Mouse (Mus musculus) T-cell, adult 2 months (primary cell): Measurements from ENCODE around the gene Ifitm7.
"Not testable (repeated sequence)": the region's sequence is repeated elsewhere in the genome, so short reads cannot be mapped to it uniquely, and the experiment has no call there.

Source experiments
- DNase-seq: peaks from one replicate; pipeline ENCODE4 v3.0.0; 2022; ENCODE audit warnings: low spot score

The Ifitm7 gene

DNA sequence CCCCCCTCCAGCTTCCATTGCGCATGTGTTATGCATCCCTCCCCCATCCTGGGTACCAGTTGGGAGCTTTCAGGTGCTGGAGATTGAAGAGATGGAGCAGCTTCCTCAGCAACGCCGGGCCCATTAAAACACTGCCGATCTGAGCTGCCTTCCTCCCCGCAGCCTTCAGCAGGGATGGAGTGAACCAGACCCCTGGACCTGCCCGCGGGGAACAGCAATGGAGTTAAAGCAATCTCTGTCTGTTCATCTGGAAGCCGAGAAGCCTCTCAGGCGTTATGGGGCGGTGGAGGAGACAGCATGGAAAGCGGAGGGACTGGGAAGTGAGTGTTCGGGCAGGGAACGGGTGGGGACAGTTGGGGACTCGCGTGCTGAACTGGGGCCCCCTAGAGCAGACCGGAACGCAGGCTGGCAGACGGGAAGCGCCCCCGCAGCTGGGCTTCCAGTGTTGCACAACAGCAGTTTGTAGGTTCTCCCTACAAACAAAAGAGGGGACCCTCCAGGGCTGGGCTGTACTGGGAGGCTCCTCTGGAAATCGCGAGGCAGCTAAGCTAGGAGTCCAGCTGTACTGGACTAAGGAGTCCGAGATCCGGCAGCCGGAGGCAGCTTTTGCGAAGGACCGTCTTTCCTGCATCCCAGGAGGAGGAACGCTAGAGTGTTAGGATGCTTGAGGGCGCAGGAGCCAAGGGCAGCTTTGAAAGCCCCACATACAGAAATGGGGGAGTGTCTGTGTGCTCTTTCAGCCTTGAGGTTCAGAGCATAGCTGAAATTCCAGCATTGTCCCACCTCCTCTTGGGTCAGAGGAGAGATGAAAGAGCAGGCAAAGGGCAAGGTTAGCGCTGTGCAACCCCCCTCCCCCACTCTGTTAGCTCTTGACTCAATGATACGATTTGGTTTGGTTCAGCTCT, at the start of gene Ifitm7, which contains the start of gene 2900011O08Rik:
TSS of gene Ifitm7 (minus strand) at position 315 of the 905 bp plus-strand sequence.
TSS of gene 2900011O08Rik (plus strand) at position 31 of the 905 bp plus-strand sequence.
- no peak for DNase-seq

DNA sequence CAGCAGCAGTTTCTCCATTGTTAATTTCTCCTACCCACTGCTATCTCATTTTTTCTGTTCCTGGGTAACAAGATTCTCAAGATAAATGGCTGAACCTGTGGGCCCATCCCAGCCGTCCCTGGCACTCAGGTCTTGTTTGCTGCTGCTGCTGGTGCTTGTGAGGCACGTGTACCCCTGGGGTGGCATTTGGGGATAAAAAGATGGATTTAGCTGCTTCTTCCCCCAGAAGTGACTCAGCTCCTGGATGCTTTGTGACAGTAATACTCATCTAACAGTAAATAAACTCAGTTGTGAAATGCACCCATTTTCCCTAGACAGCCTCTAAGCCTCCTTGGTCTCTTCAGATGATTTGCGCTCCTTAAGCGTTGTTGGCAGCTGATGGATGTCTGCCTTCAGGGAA, 46.4 kb upstream of the Ifitm7 start:
- DNase-seq = no peak

DNA sequence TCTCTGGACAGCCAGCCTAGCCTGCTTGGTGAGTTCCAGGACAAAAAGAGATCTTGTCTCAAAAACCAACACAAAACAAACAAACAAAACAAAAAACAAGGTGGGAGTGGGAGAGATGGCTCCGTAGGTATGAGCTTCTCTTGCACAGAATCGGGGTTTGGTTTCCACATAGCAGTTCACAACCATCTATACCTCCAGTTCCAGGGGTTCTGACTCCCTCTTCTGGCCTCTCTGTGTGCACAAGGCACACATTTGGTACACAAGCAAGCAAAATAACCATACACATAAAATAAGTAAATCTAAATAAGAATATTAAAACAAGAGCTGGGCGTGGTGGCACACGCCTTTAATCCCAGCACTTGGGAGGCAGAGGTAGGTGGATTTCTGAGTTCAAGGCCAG, 44.0 kb upstream of the Ifitm7 start:
- no peak for DNase-seq

DNA sequence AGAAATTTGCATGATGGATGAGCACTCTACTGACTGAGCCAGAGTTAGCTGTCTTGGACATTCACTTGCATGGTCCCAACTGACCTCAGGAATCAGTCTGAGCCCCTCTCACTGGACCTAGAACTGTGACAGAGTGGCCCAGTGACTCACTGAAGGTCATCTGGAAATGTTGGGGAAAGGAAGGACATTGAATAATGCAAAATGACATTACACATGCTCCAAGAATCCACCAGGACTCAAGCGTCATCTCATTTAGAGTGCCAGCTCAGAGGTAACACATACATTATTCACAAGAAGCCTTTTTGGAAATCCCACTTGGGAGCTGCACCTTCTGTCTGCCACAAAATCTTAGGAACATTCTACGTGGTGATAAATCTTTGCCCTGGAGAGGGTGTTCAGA, 43.2 kb upstream of the Ifitm7 start:
- DNase-seq = no peak

DNA sequence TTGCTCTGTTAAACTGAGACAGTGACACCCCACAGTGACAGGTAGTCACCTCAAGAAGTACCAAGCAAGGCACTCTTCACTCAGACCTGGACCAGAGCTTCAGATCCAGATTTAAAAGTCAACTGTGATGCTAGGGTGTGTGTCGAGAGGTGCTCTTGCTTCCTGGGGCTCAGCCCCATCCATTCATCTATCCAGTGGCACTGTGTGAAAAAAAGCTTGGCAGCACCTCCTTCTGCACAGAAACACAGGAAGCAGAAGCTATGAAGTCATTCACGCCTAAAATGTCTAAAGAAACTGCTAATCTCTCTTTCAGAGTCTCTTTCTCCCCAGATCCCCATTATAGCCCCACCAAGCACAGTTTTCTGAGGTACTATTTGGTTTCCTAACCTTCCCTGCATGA, 42.4 kb upstream of the Ifitm7 start:
- no peak for DNase-seq

DNA sequence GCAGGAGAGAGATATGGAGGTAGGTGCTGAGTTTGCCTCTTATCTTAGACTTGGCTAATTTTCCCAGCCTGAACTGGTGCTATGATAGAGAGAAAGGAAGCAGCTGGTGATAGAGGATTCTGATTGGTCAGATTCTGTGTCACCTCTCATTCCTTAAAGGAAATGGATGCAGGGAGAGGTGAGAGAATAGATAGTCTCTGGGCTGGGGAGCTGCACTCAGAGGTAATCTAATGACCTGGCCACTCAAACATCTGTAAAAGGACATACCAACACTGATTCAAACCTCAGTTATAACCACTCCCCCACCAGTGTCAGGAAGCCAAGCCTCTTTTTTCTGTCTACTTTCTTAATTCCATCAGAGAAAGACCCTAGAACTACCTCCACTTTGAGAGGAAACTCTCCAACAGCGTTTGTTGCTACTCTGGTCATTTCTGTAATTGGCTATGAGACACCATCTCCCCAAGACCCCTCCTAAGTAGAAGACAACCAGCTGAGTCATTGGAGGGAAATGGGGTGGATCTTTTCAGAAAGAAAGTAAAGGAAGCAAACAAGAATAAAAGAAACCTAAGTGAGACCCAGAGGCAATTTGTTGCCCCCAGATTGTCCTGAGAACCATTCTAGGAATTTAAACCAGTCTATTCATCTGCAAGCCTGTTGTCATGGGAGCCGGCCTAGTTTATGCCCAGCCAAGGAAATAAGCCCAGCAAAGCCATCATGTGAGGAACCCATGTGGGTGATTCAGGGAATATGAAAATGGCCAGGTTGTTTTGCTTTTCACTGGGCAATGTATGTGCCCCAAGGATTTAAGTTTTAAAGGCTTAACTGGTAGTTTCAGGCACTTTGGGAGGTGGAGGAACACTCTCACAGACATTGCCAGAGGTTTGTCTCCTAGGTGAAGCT, 38.7 kb upstream of the Ifitm7 start:
- DNase-seq = no peak

DNA sequence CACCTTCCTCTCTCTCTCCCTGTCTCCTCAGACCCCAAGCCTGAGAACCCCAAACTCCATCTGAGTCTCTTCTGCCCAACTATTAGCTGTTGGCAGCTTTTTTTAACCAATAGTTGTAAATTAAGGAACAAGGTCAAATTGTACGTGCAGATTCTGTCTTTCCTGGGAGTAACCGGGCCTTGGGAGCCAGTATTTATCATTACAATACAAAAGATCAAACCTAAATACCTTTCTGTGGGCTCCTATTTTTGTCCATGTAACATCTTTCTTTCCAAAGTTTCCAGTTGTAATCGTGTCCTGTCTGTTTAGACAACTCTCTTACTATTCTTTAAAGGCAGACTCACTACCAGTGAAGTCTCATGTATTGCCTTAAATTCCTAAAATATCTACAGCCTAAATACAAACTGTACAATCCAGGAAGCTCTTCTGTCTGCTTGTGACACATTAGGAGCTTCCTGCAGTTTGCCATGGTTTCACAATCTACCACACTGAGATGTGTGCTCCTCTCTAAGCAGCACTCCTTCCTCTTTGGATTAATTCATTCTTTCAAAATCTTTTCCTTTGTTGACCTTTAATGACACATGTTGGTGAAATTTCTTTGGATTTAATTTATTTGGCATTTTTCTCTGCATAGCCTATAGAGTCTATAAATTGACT, 34.6 kb upstream of the Ifitm7 start:
- no peak for DNase-seq

DNA sequence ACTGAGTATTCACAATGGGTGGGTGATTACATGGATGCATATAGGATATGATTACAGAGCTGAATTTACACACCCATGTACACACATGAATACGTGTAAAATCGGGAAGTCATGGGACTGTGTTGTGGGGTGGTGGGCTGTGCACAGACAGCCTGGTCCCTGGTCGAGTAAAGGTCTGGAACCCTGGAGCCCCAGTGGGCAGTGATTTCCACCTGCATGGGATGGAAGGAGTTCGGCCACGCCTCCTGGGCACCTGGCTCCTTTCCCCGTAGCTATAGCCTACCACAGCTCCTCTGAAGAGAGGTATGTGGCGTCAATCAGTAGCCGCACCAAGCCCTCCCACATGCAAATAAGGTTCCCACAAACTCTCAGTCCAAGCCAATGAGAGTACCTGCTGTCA, 30.6 kb upstream of the Ifitm7 start:
- no peak for DNase-seq

DNA sequence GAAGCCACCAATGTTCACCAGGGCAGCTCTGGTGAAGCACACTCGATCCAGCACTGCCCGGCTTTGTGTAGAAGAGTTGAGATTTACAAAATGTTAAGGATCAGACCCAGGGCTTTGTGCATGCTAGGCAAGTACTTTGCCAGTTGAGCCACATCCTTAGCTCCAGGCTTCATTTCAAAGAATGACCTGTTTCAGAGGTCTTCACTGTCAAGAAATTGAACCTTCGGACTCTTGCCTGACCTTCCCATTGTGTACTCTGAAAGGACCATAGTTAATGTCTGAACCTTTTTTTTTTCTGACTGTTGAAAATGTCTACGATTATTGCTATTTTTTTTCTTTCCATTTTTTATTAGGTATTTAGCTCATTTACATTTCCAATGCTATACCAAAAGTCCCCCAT, 23.3 kb upstream of the Ifitm7 start:
- no peak for DNase-seq

DNA sequence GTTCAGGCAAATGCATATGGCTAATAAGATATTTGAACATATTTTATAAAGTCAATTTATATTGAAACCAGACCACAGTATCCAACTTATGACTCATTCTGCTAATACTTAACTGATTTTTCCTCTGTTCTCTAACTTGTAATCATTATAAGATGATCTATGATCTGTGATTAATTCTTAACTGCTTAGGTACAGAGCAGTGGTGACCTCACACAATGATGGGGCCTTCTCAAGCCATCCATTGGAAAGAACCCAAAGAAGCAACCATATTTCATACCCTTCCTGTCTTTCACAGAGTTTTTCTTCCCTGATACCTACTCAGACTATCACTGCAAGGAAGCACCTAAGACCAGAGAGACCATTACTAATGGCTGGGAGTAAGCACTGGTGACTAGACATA, 22.0 kb upstream of the Ifitm7 start:
- no peak for DNase-seq

DNA sequence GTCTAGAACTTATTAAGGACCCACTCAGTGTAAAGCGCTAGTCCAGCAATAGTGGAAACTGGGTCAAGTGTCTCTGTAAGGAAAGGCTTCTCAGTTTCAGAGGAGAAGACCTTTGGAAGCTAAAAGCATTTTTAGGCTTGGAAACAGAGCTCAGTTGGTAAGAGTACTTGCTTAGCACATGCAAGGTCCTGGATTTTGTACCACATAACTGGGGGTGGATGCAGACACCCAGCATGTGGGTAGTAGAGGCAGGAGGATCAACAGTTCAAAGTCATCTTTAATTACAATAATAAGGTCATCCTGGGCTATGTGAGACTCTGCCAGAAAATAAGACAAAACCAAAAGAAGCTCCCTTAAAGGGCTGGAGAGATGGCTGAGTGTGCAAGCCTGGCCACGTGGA, 21.4 kb upstream of the Ifitm7 start:
- DNase-seq = no peak

DNA sequence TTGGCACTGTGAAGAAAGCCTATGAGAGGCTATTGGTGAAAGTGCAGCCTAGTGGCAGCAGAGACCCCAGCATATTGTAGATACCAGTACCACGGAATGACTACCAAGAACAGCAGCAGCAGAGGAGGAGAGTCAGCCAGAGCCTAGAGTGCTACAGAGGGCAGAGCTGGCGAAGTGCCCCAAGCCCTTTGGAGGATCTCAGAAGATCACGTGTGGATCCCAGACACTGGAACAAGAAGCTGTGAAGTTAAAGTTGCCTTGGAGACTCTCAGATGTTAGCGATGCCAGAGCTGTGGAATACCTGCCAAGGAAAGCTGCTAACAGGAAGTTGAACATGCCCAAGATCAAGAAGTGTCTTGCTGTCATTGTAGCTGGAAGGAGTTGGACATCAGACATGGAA, 18.6 kb upstream of the Ifitm7 start:
- no peak for DNase-seq

DNA sequence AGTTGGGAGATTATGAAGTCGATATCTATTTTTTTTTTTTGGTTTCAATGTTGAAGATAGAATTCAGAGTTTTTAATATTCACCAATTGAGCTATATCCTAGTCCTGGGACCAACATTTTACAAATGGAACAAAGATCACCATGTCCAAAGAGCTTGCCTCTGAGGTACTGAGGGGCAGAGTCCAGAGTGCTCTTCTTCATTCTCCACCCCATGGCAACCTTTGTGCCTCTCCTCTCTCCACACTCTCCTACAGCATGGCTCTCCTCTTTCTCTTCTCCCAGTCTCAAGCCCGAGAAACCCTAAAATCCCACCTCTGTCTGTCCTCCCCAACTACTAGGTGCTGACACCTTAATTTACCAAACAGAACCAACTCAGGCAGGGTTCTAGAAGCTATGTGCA, 18.0 kb upstream of the Ifitm7 start:
- DNase-seq = no peak

DNA sequence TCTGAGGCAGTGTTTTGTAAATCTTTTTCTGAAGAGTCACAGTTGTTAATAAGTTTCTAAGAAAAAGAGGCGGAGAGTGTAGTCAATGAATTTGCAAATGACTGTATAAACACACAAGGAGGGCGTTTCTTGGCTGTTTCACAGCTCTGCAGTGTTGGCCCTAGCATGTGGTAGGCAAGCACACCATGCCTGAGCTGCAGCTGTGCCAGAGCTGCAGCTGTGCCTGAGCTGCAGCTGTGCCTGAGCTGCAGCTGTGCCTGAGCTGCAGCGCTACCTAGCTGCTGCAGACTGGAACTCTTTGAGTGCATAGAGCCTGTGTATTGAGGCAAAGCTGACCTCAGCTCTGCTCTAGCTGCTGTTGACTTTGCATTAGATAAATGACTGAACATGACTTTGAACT, 17.5 kb upstream of the Ifitm7 start:
- no peak for DNase-seq

DNA sequence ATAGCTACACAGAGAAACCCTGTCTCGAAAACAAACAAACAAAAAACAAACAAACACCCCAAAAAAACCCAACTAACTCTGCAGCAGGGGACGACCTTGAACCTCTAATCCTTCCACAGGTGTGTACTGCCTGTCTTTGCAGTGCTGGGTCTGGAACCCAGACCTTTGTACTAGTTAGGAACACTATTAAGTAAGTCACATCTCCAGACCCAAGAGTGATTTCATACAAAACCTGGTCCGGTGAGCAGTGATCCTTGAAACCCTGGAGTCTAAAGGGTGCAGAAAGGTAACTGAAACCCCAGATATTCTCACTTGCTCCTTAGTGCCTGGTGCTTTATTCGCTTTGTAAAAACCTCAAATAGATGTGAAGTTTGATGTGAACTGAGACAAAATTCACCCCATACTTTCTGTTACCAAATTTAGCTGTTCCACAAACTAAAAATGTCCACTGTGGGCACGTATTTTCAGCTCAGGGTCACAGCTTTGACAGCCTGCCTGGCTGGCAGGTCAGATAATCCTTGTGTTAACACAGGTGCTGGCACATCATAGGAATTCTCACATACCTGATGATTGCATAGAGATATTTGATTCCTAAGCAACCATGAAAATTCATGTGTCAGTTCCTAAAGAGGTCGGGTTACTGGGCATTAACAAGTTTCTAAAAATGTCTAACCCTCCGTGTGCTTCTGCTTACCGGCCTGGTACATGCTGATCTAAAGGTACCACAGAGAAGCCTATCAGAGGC, 16.9 kb upstream of the Ifitm7 start:
- DNase-seq = no peak

DNA sequence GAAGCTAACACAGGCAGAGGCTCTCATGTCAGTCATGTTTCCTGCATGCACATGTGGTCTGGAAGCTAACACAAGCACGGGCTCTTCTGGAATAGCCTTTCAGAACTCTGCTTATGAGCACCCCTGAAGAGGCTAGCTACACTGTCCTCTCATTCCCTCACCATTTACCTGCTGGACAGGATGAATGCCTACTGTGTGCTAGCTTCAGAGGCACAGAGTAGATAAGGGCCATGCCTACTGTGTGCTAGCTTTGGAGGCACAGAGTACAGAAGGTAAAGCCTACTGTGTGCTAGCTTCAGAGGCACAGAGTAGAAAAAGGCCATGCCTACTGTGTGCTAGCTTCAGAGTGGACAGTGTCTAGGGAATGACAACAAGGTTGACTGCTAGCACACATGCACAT, 7.8 kb upstream of the Ifitm7 start:
- DNase-seq = no peak

DNA sequence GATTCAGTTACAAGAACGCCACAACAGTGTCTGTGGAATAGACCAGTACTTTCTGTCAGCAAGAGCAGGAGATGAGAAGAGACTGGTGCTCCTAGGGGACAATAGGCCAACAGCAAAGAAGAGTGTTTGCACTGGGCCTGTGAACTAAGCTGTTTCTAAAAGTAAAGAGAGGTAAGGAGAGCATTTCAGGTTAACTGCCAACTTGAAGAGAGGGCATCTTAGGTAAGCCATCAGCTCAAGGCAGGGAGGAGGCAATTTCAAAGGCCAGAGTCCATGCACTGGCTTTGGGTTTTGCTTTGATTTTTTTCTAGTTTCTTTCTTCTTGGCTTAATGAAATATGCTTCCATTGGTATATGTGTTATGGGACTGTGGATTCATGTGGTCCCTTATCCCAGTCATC, 7.4 kb upstream of the Ifitm7 start:
- DNase-seq = no peak

DNA sequence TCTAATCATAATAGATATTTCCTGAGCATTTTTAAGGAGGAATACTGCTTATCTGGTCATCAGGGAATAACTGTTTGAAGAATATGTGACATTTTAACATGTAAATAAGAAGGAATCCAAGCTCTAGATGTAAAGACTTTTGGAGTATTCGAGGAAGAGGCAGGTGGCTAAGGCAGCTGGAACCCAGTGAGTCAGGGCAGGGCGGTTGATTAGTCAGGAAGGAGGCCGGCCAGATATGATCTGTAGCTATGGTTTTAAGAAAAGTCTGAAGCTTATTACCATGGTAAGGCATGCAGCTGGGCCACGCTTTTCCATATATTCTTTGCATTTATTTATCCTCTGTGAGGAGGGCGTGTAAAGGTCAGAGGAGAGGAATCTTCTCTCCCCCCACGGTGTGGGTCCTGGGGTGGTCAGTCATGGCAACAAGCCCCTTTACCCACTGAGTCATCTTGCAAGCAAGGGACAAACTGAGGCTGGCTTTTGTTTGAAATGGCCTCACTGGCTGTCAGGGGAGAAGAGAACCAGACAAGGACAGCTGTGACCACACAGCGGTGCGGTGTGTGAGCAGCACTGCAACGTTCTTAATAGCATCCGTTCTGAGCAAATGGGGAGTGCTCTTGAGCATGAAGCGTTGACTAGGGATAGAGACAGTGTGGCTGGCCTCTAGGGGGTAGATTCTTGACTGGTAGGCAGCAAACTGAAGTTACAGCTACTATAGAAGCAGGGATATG, 6.0 kb upstream of the Ifitm7 start:
- no peak for DNase-seq

DNA sequence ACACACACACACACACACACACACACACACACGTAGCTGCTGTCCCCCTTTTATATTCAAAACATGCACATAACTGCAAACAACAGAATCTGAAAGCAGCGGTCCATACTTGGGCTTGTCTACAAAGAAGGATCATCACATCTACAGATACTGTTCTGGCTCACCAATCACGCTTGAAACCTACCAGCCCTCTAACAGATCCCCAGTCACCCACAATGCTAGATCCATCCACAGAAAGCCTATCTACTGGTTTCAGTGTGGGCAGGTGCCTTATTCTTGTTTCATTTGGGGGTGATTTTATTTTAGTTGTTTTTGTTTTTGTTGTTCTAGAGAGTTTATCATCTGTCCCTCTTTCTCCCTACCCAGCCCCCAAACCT, 503 bp downstream of the Ifitm7 start:
- DNase-seq = no peak

DNA sequence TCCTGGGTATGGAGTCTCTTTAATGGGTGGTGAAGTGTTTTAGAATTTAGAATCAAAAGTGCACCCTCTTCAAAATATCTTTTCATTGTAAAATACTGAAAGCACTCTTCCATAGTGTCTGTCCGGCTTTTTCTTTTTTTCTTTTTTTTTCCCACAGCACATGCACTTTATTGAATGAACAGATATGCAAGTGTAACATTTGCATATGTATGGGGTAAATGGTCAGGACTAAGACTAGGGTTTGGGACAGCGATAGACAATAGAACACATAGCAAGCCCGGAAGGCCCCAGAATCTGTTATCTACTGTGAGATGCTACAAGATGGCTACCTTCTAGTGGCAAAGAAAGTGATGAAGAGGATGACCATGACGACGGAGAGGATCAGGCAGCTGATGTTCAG, 3.5 kb downstream of the Ifitm7 start:
- DNase-seq = no peak

DNA sequence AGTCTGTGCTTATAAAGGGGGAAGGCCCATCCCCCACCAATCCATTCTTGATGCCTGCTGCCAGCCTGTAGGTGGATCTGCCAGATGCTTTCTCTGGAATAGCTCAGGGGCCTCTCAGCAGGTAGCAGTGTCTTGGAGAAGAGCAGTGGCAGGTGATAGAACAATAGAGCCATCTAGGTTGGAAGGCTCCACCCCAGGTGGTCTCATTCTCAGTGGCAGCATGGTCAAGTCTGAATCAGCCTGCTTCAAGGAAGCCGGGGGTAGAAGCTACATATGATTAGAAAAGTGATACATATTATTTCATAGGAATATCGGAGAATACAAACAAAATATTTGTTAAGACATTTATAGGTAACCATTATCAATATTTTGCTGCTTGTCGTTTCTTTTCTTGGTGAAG, 5.0 kb downstream of the Ifitm7 start:
- DNase-seq = not testable (repeated sequence)
